Mouse (Mus musculus): ENCODE measurements around the gene Hectd3.
A peak's percentile ranks its signal among the peaks of the same experiment; 100 is the strongest.

Gene Hectd3

DNA sequence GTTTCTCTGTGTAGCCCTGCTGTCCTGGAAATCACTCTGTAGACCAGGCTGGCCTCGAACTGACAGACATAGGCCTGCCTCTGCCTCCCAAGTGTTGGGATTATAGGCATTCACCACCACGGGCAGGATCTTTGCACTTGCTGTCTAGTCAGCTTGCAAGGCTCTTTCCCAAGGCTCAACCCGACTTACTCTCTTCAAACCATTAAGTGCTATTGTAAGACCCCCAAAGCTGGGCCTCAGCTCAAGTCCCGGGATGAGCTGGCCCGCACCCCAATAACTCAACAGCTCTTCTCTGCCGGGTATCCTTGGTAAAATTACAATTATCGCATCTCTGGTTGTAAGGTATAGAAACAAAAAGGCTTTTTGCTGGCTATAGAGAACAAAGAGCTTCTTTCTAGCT lies 23.2 kb downstream of the Hectd3 start:
- DNase-seq, result no peak

DNA sequence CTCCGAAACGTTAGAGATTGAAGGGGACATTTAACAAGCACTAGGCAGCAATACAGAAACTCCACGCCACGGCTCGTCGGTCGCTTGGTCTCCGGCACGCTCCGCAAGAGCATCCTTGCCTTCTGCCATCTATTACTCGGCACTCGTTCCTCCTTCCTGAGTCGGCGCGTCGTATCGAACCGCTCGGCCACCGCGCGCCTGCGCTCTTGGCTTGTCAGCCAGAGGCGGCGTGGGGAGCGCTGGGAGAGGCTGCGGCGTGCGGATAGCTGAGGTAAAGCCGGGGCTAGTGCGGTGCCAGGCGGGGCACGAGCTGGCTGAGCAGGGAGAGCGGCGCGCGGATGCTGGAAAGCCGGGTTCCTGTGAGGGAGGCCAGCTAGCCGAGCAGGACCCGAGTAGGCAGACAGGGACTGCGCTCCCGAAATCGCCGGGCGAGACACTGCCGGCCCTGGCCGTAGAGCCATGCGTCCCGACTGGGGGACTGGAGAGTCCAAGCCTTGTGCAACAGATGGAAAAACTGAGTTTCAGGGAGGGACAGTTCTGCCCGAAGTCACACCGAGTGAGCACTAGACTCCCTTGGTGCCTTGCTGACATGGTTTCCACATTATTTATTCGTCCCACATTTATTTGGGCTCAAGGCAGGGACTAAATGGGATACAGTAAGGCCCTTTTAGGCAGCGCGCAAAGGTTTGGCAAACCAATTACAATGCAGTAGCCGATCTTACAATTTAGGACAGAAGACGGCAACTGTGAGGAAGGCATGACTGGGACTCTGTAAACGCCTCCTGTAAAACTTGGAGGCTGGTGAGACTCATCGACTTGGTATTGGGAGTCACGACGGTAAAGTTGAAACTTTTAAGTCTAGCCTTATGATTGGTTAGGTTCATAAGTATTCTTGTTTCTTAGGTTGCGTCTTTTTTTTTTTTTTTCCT lies 24.4 kb downstream of the Hectd3 start, which contains the start of gene Eif2b3:
Gene Eif2b3, plus strand, starts transcription at position 197 of the 929 bp plus-strand sequence.
- DNase-seq, result peak; percentile 89 to 90

DNA sequence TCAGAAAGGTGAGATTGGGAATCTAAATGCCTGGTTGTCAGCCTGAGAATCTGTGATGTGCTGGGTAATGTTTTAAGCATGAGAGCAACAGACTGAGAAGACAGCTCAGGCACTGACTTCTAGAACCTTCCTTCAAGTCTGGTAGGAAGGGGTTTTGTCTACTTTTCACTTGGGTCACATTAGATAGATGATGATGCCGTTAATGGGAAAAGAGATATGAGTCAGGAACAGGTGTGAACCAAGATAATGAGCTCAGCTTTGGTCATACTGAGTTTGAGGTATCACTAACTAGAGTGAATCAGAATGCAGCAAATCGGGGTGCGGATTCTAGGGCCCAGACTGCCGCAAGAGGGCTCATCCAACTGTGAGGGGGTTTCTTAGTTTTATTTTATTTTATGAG lies 28.4 kb downstream of the Hectd3 start:
- no peak for DNase-seq

DNA sequence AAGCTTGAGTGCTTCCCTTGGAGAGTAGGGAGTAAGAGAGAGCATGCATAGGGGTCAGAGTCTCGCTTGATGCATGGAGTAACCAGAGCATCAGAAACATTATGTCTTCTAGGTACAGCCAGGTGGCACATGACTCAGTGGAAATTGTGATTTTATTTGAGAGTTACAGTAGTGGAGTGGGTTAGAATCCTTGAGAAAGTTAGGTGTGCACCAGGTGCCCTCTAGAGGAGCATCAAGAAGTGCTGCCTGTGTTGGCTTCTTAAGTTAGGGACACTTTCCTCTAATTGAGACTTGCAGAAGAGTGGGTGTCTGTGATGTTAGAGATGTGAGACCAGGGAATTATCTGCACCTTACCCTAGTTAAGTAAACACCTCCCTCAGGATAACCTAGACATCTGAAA lies 36.0 kb downstream of the Hectd3 start:
- DNase-seq, result no peak

DNA sequence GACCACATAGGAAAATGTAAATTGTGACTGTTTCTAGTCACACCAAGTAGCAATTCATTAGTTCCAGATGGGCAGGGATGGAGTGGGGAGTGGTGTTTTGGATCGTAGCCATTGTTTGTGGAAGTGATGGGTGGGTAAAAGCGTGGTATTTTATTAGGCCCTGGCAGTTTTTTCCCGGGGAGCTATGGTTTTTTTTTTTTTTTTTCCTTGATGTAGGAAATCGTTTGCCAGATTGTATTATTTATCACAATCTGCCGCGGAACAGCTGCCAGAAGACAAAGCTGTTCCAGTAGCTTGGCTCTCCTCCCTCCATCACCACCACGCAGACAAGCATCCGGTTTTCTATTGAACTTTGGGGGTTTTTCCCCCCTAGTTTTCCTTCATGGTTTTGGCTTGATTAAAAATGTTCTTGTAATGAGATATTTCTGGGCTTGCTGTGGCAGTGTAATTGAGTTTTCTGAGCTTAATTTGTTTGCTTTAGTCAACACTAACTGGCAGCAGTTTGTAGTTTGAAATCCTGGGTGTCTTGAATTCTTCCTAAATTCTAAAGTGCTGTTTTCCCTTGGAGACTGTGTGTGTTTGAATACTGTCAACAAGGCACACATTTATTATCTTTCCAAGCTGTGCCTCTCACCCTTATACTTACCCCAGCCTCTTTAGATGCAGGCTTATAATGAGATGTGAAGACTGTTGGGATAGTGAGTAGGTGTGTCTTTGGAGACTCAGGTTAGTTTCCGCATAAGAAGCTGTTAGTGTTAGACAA lies 45.0 kb downstream of the Hectd3 start:
- DNase-seq, result peak; percentile 30 to 45

DNA sequence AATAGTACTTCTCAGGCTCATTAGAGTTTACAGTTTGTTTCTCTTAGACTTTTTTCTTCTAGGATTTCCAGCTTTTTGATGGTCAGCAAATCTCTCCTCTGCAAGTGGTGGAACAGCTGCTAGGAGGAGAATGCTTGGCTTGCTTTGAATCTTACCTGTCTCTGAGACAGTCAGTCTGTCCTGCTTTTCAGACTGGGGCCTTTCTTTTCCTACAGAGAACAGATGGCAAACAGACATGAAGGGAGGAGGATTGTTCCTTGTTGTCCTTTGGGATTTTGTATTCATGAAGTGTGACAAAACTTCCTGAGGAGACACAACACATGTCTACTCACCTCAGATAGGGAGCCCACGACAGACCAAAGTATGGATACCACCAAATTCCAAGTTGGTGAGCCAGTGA lies 45.7 kb downstream of the Hectd3 start:
- DNase-seq, result no peak

DNA sequence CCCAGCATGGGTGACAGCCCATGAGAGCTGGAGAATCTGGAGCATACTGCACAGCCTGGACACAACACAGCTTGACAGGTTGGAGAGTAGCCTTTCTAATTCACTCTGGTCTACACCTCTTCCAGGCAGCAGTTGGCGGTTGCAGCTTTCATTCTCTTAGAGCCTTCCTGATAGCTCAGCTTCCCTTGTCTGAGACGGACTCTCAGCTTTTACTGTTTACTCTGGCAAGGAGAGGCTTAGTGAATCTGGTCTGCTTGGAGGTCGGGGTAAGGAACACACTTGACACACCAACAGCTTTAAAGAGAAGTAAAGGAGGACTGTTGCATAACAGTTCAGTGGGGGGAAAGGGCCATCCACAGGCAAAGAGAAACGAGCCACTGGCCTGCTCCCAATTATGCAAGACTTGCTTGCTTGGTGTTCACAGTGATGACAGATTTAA lies 46.2 kb downstream of the Hectd3 start:
- DNase-seq, result peak; percentile 85 to 92

DNA sequence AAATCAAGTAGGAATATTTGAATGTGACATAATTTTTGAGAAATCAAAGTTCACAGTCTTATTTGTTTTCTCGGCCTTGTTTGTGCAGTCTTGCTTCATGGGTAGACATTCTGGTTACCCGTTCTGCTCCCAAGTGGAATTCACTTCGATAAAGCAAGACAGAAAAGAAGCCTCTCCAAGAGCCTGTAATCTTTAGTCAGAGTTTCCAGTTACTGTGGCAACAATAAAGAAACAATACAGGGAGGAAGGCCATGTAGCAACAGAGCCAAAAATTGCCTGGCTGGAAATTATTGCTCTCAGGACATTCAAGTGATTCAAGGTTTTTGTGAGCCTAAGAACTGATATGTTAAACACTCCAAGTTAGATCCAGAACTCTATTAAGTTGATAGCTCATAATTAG lies 53.7 kb downstream of the Hectd3 start:
- peak; percentile 10 to 46 for DNase-seq

DNA sequence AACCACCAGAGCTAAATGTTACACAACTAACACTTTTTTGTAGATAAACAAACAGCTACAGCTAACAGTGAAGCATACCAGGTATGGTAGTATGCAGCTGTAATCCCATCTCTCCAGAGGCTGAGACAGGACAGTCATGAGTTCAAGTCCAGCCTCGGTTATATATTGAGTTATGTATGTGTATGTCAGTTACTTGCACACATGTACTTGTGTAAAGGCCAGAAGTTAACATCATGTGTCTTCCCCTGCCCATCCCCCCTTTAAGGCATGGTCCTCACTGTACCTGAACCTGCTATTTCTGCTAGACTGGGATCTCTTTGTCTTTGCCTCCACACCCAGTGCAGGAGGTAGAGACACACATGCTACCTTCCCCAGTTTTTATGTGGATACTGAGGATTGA lies 54.4 kb downstream of the Hectd3 start:
- DNase-seq, result no peak

DNA sequence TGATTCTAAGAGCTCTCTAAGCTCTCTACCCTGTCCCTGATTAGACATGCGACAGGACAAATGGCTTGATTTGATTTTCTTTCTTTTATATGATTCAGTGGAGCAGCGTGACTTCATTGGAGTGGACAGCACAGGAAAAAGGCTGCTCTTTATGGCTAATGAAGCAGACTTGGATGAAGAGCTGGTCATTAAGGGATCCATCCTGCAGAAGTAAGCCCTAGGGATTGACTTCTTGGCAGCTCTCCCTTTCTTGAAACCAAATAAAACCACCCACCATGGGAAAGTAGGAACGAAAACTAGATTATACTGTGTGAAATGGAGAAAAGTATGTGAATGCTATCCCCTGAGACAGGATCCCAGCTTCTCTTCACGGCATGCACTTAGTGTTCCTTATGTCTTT lies 57.5 kb downstream of the Hectd3 start:
- no peak for DNase-seq

DNA sequence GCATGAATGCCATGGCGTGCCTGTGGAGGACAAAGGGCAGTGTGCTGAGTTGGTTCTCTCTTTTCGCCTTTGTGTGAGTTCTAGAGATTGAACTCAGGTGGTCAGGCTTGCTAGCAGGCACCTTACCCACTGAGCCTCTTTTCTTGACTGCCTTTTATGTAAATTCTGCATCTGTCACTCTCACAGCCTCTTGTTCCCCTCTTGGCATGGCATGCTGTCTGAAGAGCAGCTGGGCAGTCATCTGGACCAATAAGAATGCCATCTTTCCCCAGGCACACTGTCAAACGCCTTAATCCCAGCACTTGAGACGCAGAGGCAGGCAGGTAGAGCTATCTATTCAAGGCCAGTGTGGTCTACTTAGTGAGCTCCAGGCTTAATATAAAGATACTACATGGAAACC lies 58.8 kb downstream of the Hectd3 start:
- DNase-seq, result no peak
